Mouse (Mus musculus): ENCODE measurements at regions not wholly inside any gene's neighbourhood (a gene's known extent, or its start where the extent isn't known, plus 50 kb on each side); places are given as distances from the start of the nearest gene placed in this dataset.

- DNase-seq: no peak
Observed at GRCm38 (mm10) chr14:25383169-25383824, 75.7 kb upstream of the Zmiz1 start.

- DNase-seq: no peak
Observed at GRCm38 (mm10) chr14:25385644-25386043, 73.3 kb upstream of the Zmiz1 start.

GRCm38 (mm10) chr14:25387780-25388179, 71.2 kb upstream of the Zmiz1 start:
- no peak for DNase-seq

- DNase-seq: no peak
Observed at GRCm38 (mm10) chr14:25389314-25389713, 69.7 kb upstream of the Zmiz1 start.

- no peak for DNase-seq
Observed at GRCm38 (mm10) chr14:25392412-25392811, 66.6 kb upstream of the Zmiz1 start.

- no peak for DNase-seq
Observed at GRCm38 (mm10) chr14:25392940-25393339, 66.0 kb upstream of the Zmiz1 start.

- peak; percentile 52 to 55 for DNase-seq
Observed at GRCm38 (mm10) chr14:25394931-25395330, 64.1 kb upstream of the Zmiz1 start.

- peak; percentile 47 to 49 for DNase-seq
Observed at GRCm38 (mm10) chr14:25396990-25397531, 61.9 kb upstream of the Zmiz1 start.

GRCm38 (mm10) chr14:25397751-25398150, 61.2 kb upstream of the Zmiz1 start:
- peak in 1 of 2 experiments; percentile 48 for DNase-seq

GRCm38 (mm10) chr14:25398745-25399144, 60.2 kb upstream of the Zmiz1 start:
- DNase-seq: peak; percentile 51 to 54

GRCm38 (mm10) chr14:25399286-25399685, 59.7 kb upstream of the Zmiz1 start:
- DNase-seq: no peak

- no peak for DNase-seq
Observed at GRCm38 (mm10) chr14:25401104-25401963, 57.7 kb upstream of the Zmiz1 start.

- DNase-seq: no peak
Observed at GRCm38 (mm10) chr14:25402409-25402808, 56.6 kb upstream of the Zmiz1 start.

GRCm38 (mm10) chr14:25405191-25405590, 53.8 kb upstream of the Zmiz1 start:
- DNase-seq: peak in 1 of 2 experiments; percentile 45

- no peak for DNase-seq
Observed at GRCm38 (mm10) chr14:25406059-25406458, 52.9 kb upstream of the Zmiz1 start.

- DNase-seq: no peak
Observed at GRCm38 (mm10) chr14:25406613-25407012, 52.4 kb upstream of the Zmiz1 start.

GRCm38 (mm10) chr14:25407111-25407510, 51.9 kb upstream of the Zmiz1 start:
- no peak for DNase-seq
